Mouse (Mus musculus) layer of hippocampus, postnatal 36 days (tissue): ENCODE results near the gene Dab1. TPM values are rescaled to one million over a fixed set of nuclear protein-coding genes. Genes with fewer than 3 reads are reported as not detected.

Experiments used
- DNase-seq, 2 experiments: peaks; one replicate each; pipeline ENCODE4 v3.0.0; 2022
- total RNA-seq, 2 experiments: library from RNA; stranded (reverse); gene quantifications; 2 replicates each; pipeline ENCODE4 v1.2.3; 2021

Dab1 gene
- total RNA-seq, 2 experiments from 2014 or later = 139 to 161 TPM

- DNase-seq = no peak
Observed at GRCm38 (mm10) chr4:103700392-103700791, 81.2 kb downstream of the Dab1 start.

GRCm38 (mm10) chr4:103702137-103702536 is 83.0 kb downstream of the Dab1 start:
- no peak for DNase-seq

- no peak for DNase-seq
Observed at GRCm38 (mm10) chr4:103704477-103704876, 85.3 kb downstream of the Dab1 start.

- no peak for DNase-seq
Observed at GRCm38 (mm10) chr4:103706501-103706900, 87.3 kb downstream of the Dab1 start.

GRCm38 (mm10) chr4:103707140-103707539 is 88.0 kb downstream of the Dab1 start:
- no peak for DNase-seq

GRCm38 (mm10) chr4:103711353-103711752 is 92.2 kb downstream of the Dab1 start:
- no peak for DNase-seq

GRCm38 (mm10) chr4:103713921-103714320 is 94.8 kb downstream of the Dab1 start:
- DNase-seq = no peak

- DNase-seq = no peak
Observed at GRCm38 (mm10) chr4:103714991-103715390, 95.8 kb downstream of the Dab1 start.

- no peak for DNase-seq
Observed at GRCm38 (mm10) chr4:103715568-103715967, 96.4 kb downstream of the Dab1 start.

GRCm38 (mm10) chr4:103722738-103723137 is 103.6 kb downstream of the Dab1 start:
- DNase-seq = no peak

- DNase-seq = no peak
Observed at GRCm38 (mm10) chr4:103726486-103726885, 107.3 kb downstream of the Dab1 start.

- no peak for DNase-seq
Observed at GRCm38 (mm10) chr4:103737185-103737584, 118.0 kb downstream of the Dab1 start.

- DNase-seq = no peak
Observed at GRCm38 (mm10) chr4:103751249-103751855, 132.2 kb downstream of the Dab1 start.

GRCm38 (mm10) chr4:103754561-103754960 is 135.4 kb downstream of the Dab1 start:
- DNase-seq = no peak

GRCm38 (mm10) chr4:103757241-103757640 is 138.1 kb downstream of the Dab1 start:
- DNase-seq = no peak

GRCm38 (mm10) chr4:103762416-103762815 is 143.3 kb downstream of the Dab1 start:
- DNase-seq = no peak

- no peak for DNase-seq
Observed at GRCm38 (mm10) chr4:103775712-103776111, 156.6 kb downstream of the Dab1 start.

GRCm38 (mm10) chr4:103781398-103781797 is 162.2 kb downstream of the Dab1 start:
- no peak for DNase-seq

GRCm38 (mm10) chr4:103783561-103784247 is 164.5 kb downstream of the Dab1 start:
- DNase-seq = no peak

- no peak for DNase-seq
Observed at GRCm38 (mm10) chr4:103793589-103794312, 174.6 kb downstream of the Dab1 start.

- no peak for DNase-seq
Observed at GRCm38 (mm10) chr4:103796416-103796815, 177.3 kb downstream of the Dab1 start.

- no peak for DNase-seq
Observed at GRCm38 (mm10) chr4:103802439-103802838, 183.3 kb downstream of the Dab1 start.

- no peak for DNase-seq
Observed at GRCm38 (mm10) chr4:103804461-103804860, 185.3 kb downstream of the Dab1 start.

- peak; percentile 50 to 52 for DNase-seq
Observed at GRCm38 (mm10) chr4:103822669-103823068, 203.5 kb downstream of the Dab1 start.
